Mouse (Mus musculus) embryo, embryonic 11.5 days (tissue): ENCODE measurements around the gene Rpl22l1.
"Not testable (repeated sequence)": the region's sequence is repeated elsewhere in the genome, so short reads cannot be mapped to it uniquely, and the experiment has no call there.

ENCODE experiments used
- DNase-seq: peaks from one replicate; pipeline ENCODE4 v3.0.0-alpha.2; 2012; ENCODE audit warnings: low read depth, low spot score

Rpl22l1 gene

DNA sequence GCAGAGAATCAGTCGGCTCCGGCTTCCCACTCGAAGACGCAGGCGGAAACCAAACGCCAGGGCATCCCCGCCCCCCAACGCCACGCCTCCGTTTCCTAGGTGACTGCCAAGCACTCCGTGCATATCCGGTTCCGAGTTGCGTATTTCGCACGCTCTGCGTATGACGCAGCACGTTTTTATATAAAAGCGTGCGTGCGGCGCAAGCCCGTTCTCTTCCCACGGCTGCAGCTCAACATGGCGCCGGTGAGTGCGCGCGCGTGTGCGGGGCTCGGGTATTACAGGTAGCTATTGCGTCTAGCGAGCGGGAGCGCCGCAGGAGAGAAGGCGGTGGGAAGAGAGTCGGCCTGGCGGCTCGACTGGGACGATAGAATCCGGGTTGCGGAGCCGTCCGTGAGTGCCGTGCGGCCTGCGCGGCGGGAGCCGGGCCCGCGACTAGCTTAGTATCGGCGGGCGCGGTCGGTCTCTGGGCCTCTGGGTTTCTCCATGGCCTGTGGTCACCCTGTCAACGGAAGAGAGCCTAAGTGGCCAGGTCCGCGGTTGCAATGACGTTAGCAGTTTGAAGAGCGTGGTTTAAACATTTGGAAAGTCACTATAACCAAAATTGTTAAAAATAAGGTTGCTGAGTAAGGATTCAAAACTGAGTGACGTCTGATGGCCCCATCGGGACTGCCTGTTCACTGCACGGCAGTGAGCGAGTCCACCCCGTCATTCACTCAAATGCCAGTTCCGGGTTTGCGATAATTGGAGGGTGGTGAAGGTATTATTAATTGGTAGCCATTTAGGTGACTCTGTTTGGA, at the start of gene Rpl22l1:
Gene Rpl22l1, plus strand, starts transcription at position 136 of the 797 bp plus-strand sequence.
- peak; percentile 97 for DNase-seq

GRCm38 (mm10) chr3:28755477-28755876, 49.8 kb upstream of the Rpl22l1 start:
- DNase-seq = no peak

- no peak for DNase-seq
Measured at GRCm38 (mm10) chr3:28761225-28761789, 43.9 kb upstream of the Rpl22l1 start.

DNA sequence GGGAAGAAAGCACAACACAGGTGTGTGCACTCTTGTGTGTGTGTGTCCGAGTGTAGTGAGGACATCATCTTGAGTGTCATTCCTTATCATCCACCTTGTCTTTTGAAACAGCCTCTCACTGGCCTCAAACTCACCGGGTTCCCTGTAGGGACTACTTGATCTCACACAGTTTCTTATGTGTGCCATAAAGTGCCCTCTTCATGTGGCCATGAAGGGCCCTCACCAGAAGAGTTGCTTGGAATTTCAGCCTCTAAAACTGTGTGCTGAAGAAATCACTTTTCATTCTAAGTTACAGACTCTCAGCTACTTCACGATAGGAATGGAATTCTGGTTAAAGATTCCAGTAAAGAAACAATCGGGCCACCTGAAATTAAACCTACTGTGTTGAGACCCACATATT, 38.3 kb upstream of the Rpl22l1 start:
- no peak for DNase-seq

GRCm38 (mm10) chr3:28768222-28768621, 37.0 kb upstream of the Rpl22l1 start:
- no peak for DNase-seq

- not testable (repeated sequence) for DNase-seq
Measured at GRCm38 (mm10) chr3:28772919-28773318, 32.3 kb upstream of the Rpl22l1 start.

DNA sequence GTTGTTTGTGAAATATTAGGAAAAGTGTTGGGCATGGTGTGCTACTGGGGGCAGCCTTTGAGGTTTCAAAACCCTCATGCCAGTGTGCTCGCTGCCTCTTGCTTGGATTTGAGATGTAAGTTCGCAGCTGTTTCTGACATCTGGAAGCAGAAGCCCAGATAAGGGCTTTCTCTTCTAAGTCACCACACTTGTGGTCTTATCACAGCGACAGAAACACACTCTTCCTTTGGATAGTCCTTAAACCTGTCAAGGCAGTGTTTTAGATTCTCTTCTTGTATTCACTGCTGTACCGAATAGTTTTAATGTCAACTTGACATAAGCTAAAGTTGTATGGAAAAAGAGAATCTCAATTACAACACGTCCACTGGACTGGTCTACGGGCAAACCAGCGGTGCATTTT, 29.9 kb upstream of the Rpl22l1 start:
- DNase-seq = no peak

- DNase-seq = no peak
Measured at GRCm38 (mm10) chr3:28775958-28776357, 29.3 kb upstream of the Rpl22l1 start.

- DNase-seq = no peak
Measured at GRCm38 (mm10) chr3:28776491-28776890, 28.7 kb upstream of the Rpl22l1 start.

- DNase-seq = no peak
Measured at GRCm38 (mm10) chr3:28780511-28780910, 24.7 kb upstream of the Rpl22l1 start.

GRCm38 (mm10) chr3:28780994-28781393, 24.2 kb upstream of the Rpl22l1 start, which contains the start of gene Eif5a2:
Gene Eif5a2 (plus strand): TSS chr3:28781276.
- peak; percentile 85 for DNase-seq

DNA sequence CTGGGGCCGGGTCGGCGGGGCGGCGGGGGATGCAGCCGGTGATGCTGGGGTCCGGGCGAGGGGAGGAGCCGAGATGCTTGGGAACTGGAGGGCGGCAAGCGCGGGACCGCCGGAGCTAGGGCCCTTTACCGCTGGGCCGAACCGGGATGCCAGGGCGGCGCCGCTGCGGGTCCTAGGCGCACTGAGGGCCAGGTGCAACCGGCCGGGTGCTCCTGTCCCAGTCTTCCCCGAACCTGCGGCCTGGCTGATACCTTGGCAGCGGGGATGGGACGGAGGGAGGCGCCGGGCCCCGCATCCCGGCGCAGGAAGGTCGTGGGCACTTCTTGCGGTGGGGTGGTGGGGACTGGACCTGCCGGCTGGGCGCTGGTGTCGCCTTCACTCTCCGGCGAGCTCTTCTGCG, 23.8 kb upstream of the Rpl22l1 start:
- no peak for DNase-seq

- no peak for DNase-seq
Measured at GRCm38 (mm10) chr3:28781848-28782247, 23.4 kb upstream of the Rpl22l1 start.

GRCm38 (mm10) chr3:28784176-28784575, 21.1 kb upstream of the Rpl22l1 start:
- DNase-seq = no peak

DNA sequence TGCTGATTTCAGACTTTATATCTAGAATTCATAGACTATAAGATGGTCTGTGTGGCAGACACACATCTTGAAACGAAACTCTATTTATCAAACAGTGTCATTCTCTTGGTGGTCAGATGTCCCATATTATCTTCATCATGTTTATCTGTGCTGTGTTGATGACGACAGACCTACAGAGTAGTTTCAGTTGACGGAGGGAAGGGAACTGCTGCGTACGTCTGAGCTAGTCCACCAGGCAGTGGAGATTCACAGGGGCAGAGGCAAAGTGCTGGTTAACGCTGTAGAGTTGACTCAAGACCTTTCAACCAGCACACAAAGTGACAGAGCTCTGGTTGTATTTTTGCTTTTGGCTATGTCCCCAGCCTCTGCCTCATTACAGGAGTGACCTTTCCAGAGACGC, 10.4 kb upstream of the Rpl22l1 start:
- DNase-seq = no peak

DNA sequence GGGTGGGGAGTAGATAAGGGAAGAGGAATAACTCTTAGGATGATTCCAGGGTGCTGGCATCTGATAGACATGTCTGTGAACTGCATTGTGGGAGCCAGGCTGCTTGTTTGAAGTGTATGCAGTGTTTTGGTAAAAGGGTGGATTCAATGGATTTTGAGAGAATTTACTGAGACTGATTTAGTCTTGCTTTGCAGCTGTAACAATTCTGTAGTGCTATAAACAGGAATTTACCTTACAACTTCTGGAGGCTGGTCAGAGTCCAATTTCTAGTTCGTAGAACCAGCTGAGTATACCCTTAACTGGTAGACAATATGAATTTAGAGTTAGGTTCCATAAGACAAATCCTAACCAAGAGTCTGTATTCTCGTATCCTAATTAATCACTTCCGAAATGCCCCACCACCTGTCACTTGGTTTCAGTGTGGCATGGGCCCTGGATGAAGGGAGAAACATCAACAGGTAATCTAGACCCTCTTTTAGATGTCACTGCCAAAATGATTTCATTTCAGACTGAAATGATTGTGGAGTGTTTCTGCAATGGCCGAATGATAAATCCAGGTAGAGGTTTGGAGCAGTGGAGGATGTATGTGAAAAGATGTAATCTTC, 2.9 kb downstream of the Rpl22l1 start:
- no peak for DNase-seq

DNA sequence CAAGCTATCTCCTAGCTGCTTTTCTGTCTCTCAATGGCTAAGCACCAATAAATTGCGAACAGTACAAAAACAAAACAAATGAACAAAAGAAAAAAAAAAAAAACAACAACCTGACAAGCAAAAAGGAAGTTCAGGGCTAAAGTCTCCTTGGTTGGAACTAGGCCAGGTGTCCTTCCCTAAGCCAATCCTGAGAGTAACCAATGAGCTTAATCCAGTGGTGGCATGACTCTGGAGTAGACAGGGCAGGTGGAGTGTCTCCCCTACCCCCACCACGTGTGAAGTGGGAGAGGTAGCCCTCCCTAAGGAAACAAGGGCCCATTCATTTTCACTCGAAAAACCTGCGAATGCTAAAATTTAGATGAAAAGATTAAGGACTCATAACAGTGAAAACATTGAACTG, 6.2 kb downstream of the Rpl22l1 start:
- no peak for DNase-seq

GRCm38 (mm10) chr3:28814361-28814760, 9.1 kb downstream of the Rpl22l1 start:
- DNase-seq = peak; percentile 68

DNA sequence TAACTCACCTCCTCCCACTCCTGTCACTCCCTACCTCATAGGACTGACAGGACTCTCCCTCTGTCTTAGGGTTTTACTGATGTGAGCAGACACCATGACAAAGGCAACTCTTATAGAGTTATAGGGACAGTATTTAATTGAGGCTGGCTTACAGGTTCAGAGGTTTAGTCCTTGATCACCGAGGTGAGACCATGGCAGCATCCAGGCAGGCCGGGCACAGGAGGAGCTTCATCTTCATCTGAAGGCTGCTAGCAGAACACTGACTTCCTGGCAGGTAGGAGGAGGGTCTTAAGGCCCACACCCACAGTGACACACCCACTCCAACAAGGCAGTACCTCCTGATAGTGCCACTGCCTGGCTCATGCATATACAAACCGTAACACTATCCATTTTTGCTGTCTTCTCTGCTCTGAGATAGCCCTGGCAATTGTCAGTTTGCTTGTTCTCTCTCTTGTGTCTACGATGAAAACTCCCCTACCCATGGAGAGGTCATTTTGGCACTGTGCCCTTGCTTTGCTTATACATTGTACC, 10.8 kb downstream of the Rpl22l1 start:
- no peak for DNase-seq

DNA sequence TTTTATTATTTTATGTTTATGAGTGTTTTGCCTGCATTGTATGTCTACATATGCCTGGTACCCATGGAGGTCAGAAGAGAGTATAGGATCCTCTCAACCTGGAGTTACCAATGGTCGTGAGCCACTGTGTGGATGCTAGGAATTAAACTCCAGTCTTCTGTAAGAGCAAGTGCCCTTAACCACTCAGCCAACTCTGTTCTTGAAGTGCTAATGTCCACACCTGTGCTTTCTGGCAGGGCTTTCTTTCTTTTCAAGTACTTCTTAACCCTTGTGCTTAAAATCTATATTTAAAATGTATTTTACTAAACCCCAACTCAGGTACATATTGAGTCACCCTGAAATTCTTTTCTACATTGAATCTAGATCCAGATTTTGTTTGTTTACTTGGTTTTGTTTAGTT, 21.0 kb downstream of the Rpl22l1 start:
- no peak for DNase-seq

DNA sequence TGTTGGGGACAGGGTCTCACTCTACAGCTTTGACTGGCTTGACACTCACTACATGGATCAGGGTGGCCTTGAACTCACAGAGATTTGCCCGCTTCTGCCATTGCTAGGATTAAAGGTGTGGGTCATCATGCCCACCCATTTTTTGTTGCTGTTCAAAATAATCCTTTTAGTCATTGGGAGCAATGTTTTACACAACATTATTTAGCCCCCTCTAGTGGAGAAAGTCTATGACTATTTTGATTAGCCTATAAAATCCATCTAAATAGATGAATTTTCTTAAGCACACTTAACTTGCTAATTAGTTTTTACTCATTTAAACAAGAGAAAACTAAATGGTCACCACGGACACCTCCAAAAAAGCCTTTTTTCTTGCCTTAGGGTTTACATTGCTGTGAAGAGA, 22.4 kb downstream of the Rpl22l1 start:
- no peak for DNase-seq

DNA sequence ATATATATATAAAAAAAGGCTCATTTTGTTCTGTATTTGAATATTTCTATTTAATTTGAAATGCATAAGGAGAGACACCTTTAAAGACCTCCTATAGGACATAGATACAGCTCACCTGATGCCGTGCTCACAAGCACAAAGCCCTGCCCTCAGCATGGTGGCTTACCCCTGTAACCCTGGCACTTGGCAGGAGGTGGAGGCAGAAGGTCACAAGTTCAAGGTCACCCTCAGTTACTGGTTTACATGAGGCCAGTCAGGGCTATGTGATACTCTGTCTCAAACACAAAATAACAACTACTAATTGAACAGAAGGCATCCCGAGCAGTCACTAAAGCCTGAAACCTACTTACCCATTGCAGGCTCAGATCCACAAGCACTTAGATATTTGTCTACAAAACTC, 24.2 kb downstream of the Rpl22l1 start:
- no peak for DNase-seq
